Mouse (Mus musculus): Measurements from ENCODE around the gene Fam234a. TPM values are rescaled to one million over a fixed set of nuclear protein-coding genes. Genes with fewer than 3 reads are reported as not detected.
"Not testable (repeated sequence)": the region's sequence is repeated elsewhere in the genome, so short reads cannot be mapped to it uniquely, and the experiment has no call there.

Fam234a gene
- polyA plus RNA-seq, 1 experiment = 25.2 TPM

DNA sequence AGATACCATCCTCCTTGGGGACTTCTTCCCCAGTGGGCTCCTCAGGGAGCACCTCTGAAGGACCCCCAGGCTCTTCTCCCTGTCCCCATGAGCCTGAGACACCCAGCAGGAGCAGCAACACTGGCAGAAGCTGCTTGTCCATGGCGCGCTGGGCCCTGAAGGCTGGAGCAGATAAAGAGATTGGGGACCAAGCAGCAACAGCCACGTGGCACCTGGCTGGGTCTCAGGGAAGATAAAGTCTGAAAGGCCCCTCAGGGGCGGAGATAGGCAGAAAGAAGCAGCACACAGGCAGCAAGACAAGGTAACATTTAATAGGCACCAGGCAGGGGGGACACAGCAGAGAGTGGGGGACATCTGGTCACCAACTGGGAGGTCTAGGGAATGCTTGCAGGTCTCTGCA lies 45.1 kb downstream of the Fam234a start, which contains the start of gene Pdia2:
TSS of gene Pdia2 (minus strand) at position 196 of the 400 bp plus-strand sequence.
- Histone ChIP-seq H3K36me3 (ENCODE audit: control insufficient read depth, insufficient read depth) (peaks cover 13% of the 10 kb centered on the region), H3K79me3 (ENCODE audit: low read depth) (no peaks in the 10 kb centered on the region), H3ac (ENCODE audit: control insufficient read depth, insufficient read length, low read depth) (no peak within 1 kb of the TSS), H3K4me3 (ENCODE audit: insufficient read depth, poor library complexity, severe bottlenecking) (no peak within 1 kb of the TSS), H3K79me2 (ENCODE audit: control insufficient read depth, insufficient read depth) (no peaks in the 10 kb centered on the region), H3K27me3 (ENCODE audit: control insufficient read depth, insufficient read depth, insufficient read length) (no peaks in the 10 kb centered on the region)
- TF ChIP-seq CTCF (IDR thresholded peaks at IDR 0.05; ENCODE audit: control insufficient read depth, insufficient read depth, insufficient read length) (no peak), MAX (IDR thresholded peaks at IDR 0.05) (no peak), MYOG (IDR thresholded peaks at IDR 0.05; ENCODE audit: control insufficient read depth, extremely low read depth, insufficient read length) (no peak), USF1 (IDR thresholded peaks at IDR 0.05; ENCODE audit: low read depth) (no peak), FOSL1 (IDR thresholded peaks at IDR 0.05; ENCODE audit: insufficient read depth, low read length, poor library complexity, severe bottlenecking) (no peak), MYOD1 (IDR thresholded peaks at IDR 0.05; ENCODE audit: control insufficient read depth, insufficient read length, low read depth) (no peak), CEBPB (IDR thresholded peaks at IDR 0.05; ENCODE audit: low read depth) (no peak)

DNA sequence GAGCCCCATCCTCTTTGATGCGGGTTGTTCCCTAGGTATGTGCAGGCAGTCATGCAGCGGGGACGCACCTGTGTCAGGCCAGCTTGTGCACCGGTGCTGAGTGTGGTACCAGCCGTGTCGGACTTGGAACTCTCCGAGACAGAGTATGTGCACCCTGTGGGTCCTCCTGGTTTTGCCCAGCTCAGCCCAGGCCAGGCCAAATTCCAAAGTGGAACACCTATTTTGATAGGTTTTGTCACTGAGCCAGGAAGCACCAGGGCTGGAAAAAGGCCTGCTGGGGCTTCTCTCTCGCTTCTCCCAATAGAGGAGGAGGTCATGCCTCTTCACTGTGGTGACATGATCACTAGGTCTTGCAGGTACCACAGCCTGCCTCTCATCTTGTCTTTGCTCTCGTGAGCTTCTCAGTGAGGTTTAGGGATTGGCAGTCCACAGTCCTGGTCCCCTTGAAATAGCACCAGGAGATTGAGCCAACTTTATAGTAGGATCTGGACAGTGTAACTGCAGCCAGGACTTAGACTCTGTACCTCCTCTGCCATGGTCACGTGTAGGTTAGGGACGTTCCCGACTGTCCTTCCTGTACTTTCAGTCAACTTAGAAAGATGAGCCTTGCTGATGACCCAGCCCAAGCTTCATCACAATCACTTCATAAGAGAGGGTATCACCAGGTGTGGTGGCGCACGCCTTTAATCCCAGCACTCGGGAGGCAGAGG lies 51.4 kb downstream of the Fam234a start:
- Histone ChIP-seq H3K4me3 (ENCODE audit: insufficient read depth, poor library complexity, severe bottlenecking) (no peak overlapping the region), H3K36me3 (ENCODE audit: control insufficient read depth, insufficient read depth) (peaks cover 62% of the 10 kb centered on the region), H3K27me3 (ENCODE audit: control insufficient read depth, insufficient read depth, insufficient read length) (no peaks in the 10 kb centered on the region), H3ac (ENCODE audit: control insufficient read depth, insufficient read length, low read depth) (no peak overlapping the region), H3K79me2 (ENCODE audit: control insufficient read depth, insufficient read depth) (no peaks in the 10 kb centered on the region), H3K79me3 (ENCODE audit: low read depth) (no peaks in the 10 kb centered on the region)
- TF ChIP-seq FOSL1 (IDR thresholded peaks at IDR 0.05; ENCODE audit: insufficient read depth, low read length, poor library complexity, severe bottlenecking) = no peak
- no peak for TF ChIP-seq USF1 (IDR thresholded peaks at IDR 0.05; ENCODE audit: low read depth)
- no peak for TF ChIP-seq CEBPB (IDR thresholded peaks at IDR 0.05; ENCODE audit: low read depth)
- TF ChIP-seq CTCF (IDR thresholded peaks at IDR 0.05; ENCODE audit: control insufficient read depth, insufficient read depth, insufficient read length) = no peak
- TF ChIP-seq MYOD1 (IDR thresholded peaks at IDR 0.05; ENCODE audit: control insufficient read depth, insufficient read length, low read depth) = no peak

DNA sequence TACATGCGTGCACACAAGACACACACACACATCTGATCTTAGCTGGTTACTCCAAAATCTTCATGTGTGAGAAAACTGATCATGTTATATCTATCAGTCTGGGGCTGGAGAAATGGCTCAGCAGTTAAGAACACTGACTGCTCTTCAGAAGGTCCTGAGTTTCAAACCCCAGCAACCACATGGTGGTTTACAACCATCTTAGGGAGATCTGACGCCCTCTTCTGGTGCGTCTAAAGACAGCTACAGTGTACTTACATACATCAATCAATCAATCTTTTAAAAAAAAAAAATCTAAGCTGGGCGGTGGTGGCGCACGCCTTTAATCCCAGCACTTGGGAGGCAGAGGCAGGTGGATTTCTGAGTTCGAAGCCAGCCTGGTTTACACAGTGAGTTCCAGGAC lies 52.6 kb downstream of the Fam234a start:
- not testable (repeated sequence) for H3K4me3 ChIP-seq (ENCODE audit: insufficient read depth, poor library complexity, severe bottlenecking); H3K79me2 ChIP-seq (ENCODE audit: control insufficient read depth, insufficient read depth); H3ac ChIP-seq (ENCODE audit: control insufficient read depth, insufficient read length, low read depth); H3K27me3 ChIP-seq (ENCODE audit: control insufficient read depth, insufficient read depth, insufficient read length); H3K79me3 ChIP-seq (ENCODE audit: low read depth)
- H3K36me3 ChIP-seq (ENCODE audit: control insufficient read depth, insufficient read depth) = peaks cover 63% of the 10 kb centered on the region

DNA sequence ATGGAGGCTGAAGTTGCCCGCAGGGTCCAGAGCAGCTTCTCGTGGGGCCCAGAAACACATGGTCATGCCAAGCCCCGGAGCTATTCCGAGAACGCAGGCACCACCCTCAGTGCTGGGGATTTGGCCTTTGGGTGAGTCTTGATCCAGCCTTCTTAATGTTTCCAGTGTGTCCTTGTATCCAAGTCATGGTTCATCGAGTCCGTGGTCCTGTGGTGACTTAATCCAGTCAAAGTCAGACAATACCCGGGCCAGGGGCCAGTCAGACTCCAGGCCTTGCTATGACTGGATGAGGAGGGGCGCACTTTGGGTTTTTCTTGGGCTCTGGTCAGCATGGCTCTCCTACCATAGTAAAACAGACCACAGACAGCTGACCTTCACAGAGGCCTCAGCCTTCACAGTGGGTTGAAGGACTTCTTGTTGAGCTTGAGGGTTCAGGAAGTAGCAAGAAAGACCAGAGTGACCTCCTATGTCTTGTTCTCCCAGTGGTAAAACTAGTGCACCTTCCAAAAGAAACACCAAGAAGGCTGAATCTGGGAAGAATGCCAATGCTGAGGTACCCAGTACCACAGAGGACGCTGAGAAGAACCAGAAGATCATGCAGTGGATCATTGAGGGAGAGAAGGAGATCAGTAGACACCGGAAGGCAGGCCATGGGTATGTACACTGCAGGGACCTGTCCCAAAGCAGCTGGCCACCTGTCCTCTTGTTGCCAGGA lies 55.8 kb downstream of the Fam234a start:
- no peak overlapping the region for H3ac ChIP-seq (ENCODE audit: control insufficient read depth, insufficient read length, low read depth)
- no peaks in the 10 kb centered on the region for H3K79me3 ChIP-seq (ENCODE audit: low read depth)
- peaks cover 74% of the 10 kb centered on the region for H3K36me3 ChIP-seq (ENCODE audit: control insufficient read depth, insufficient read depth)
- no peak overlapping the region for H3K4me3 ChIP-seq (ENCODE audit: insufficient read depth, poor library complexity, severe bottlenecking)
- no peaks in the 10 kb centered on the region for H3K79me2 ChIP-seq (ENCODE audit: control insufficient read depth, insufficient read depth)
- H3K27me3 ChIP-seq (ENCODE audit: control insufficient read depth, insufficient read depth, insufficient read length) = no peaks in the 10 kb centered on the region
- TF ChIP-seq MYOD1 (IDR thresholded peaks at IDR 0.05; ENCODE audit: control insufficient read depth, insufficient read length, low read depth) = no peak
- no peak for TF ChIP-seq CTCF (IDR thresholded peaks at IDR 0.05; ENCODE audit: control insufficient read depth, insufficient read depth, insufficient read length)
- TF ChIP-seq CEBPB (IDR thresholded peaks at IDR 0.05; ENCODE audit: low read depth) = no peak
- no peak for TF ChIP-seq MYOG (IDR thresholded peaks at IDR 0.05; ENCODE audit: control insufficient read depth, extremely low read depth, insufficient read length)
- no peak for TF ChIP-seq MAX (IDR thresholded peaks at IDR 0.05)
- TF ChIP-seq USF1 (IDR thresholded peaks at IDR 0.05; ENCODE audit: low read depth) = no peak
- no peak for TF ChIP-seq FOSL1 (IDR thresholded peaks at IDR 0.05; ENCODE audit: insufficient read depth, low read length, poor library complexity, severe bottlenecking)

DNA sequence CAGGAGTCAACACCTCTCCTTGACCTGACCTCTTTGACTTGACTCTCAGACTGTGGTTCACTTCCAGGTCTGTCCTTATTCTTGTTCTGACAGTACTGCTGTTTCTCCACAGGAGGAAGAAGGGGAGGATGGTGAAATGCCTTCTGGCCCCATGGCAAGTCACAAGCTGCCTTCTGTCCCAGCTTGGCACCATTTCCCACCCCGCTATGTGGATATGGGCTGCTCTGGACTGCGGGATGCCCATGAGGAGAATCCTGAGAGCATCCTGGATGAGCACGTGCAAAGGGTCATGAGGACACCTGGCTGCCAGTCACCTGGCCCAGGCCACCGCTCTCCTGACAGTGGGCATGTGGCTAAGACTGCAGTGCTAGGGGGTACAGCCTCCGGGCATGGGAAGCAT lies 56.5 kb downstream of the Fam234a start:
- H3K79me2 ChIP-seq (ENCODE audit: control insufficient read depth, insufficient read depth) = no peaks in the 10 kb centered on the region
- no peaks in the 10 kb centered on the region for H3K27me3 ChIP-seq (ENCODE audit: control insufficient read depth, insufficient read depth, insufficient read length)
- no peak overlapping the region for H3ac ChIP-seq (ENCODE audit: control insufficient read depth, insufficient read length, low read depth)
- H3K4me3 ChIP-seq (ENCODE audit: insufficient read depth, poor library complexity, severe bottlenecking) = no peak overlapping the region
- H3K36me3 ChIP-seq (ENCODE audit: control insufficient read depth, insufficient read depth) = peaks cover 71% of the 10 kb centered on the region
- TF ChIP-seq CTCF (IDR thresholded peaks at IDR 0.05; ENCODE audit: control insufficient read depth, insufficient read depth, insufficient read length) (no peak), CEBPB (IDR thresholded peaks at IDR 0.05; ENCODE audit: low read depth) (no peak), USF1 (IDR thresholded peaks at IDR 0.05; ENCODE audit: low read depth) (no peak), FOSL1 (IDR thresholded peaks at IDR 0.05; ENCODE audit: insufficient read depth, low read length, poor library complexity, severe bottlenecking) (no peak), MYOD1 (IDR thresholded peaks at IDR 0.05; ENCODE audit: control insufficient read depth, insufficient read length, low read depth) (no peak), MAX (IDR thresholded peaks at IDR 0.05) (no peak), MYOG (IDR thresholded peaks at IDR 0.05; ENCODE audit: control insufficient read depth, extremely low read depth, insufficient read length) (no peak)
- H3K79me3 ChIP-seq (ENCODE audit: low read depth) = no peaks in the 10 kb centered on the region

DNA sequence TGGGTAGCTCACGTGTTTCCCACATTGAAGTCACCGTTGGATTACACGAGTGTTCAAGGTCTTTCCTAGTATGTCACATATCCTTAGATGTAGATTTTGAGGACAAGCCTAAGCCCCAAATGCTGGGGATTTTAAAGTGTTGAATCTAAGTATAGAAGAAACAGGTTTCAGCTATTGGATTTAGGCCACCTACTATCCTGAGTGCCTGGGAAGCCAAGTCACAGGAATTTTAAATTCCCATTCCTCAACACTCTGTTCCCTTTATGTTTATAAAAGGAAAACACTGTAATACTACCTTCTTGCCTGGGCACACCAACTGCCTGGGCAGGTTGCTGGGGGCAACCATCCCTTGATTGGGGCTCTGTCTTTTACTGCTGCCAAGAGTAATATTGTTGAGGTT lies 62.9 kb downstream of the Fam234a start:
- H3K36me3 ChIP-seq (ENCODE audit: control insufficient read depth, insufficient read depth) = peaks cover 42% of the 10 kb centered on the region
- TF ChIP-seq MYOG (IDR thresholded peaks at IDR 0.05; ENCODE audit: control insufficient read depth, extremely low read depth, insufficient read length) = no peak

More for the DNA sequence above, 62.9 kb downstream of the Fam234a start:
- Histone ChIP-seq H3K79me3 (ENCODE audit: low read depth) (peaks cover 3% of the 10 kb centered on the region), H3K4me3 (ENCODE audit: insufficient read depth, poor library complexity, severe bottlenecking) (no peak overlapping the region), H3ac (ENCODE audit: control insufficient read depth, insufficient read length, low read depth) (no peak overlapping the region), H3K27me3 (ENCODE audit: control insufficient read depth, insufficient read depth, insufficient read length) (no peaks in the 10 kb centered on the region), H3K79me2 (ENCODE audit: control insufficient read depth, insufficient read depth) (peaks cover 16% of the 10 kb centered on the region)
